Mouse (Mus musculus) lung, postnatal 14 days (tissue): ENCODE measurements at regions not wholly inside any gene's neighbourhood (a gene's known extent, or its start where the extent isn't known, plus 50 kb on each side); places are given as distances from the start of the nearest gene placed in this dataset.
A peak's percentile ranks its signal among the peaks of the same experiment; 100 is the strongest.
"Not testable (repeated sequence)": the region's sequence is repeated elsewhere in the genome, so short reads cannot be mapped to it uniquely, and the experiment has no call there.

Experiments used
- DNase-seq: peaks from one replicate; pipeline ENCODE4 v3.0.0; 2021

DNA sequence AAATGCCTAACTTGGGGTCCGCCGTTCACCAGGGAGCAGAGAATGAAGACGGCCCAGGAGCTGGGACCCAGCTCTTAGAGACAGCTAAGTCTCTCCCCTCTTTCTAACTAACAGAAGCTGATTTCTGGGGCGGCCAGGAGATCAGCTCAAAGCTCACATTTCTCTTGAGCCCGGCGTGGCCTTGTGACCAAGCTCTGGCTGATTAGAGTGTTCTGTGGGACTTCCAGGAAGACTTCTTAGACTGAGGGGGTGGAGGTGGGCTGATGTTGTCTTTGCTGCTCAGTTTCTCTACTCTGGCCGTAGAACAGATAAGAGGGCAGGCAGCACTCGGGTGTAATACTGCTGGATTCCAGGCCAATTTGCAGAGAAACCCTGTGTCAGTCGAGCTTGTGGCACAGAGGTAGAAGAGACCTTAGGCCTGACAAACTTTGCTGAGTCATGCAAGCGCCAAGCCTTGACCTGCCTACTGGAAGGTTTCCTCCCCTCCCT lies 96.5 kb upstream of the Map3k1 start:
- DNase-seq = peak; percentile 4

GRCm38 (mm10) chr13:111911071-111911470 lies 102.3 kb upstream of the Map3k1 start:
- no peak for DNase-seq

DNA sequence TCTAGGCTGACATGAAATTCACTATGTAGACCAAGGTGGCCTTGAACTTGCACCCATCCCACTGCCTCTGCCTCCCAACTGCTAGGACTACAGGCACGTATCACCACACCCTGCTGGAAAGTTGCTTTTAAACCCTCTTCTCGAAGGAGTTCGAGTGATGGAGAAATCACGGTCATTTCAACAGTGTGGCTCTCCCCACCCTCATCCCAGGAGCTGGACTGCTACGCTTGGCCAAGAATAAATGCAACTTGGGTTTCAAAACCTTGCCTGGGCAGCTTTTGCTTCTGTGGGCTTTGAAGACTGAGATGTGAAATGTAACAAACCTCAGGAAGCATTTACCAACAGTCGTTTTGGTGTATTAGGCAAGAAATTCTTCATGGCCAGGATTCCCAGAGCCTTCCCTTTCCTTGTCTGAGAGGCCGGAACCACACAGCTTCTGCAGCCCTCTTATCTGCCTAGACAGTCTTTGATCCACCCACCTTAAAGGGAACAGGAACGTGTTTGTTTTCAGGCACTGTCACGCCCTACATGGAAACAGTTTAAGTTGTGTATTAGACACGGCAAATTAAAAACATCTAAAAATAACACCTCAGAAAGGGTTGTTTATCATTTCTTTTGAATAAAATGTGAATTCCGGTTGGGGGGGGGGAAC lies 103.0 kb upstream of the Map3k1 start:
- no peak for DNase-seq

DNA sequence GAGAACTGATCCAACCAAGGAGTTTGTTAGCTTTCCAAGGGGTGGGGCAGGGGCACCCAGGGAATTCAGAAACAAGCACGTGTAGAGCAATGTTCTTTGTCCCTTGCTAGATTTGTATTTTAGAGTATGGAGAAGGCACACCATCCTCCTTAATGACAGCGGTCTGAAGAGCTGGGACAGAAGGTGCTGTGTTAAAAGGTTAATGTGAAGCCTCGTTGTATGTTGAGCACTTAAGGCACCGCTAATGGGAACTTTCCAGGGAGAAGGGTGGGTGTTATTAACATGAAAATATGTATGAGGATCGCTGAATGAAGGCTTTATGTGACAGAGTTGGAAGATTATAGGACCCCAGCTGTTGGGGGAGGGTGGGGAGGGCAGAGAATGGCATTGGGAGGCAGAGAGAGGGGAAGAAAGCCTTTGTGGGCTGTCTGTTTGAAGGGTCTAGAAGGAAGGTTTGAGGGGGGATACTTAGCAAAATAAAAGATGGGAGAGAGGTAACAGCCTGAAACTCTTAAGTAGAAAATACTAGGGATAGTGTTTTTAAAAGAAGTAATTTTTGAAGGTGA lies 105.6 kb upstream of the Map3k1 start:
- DNase-seq = no peak

- DNase-seq = not testable (repeated sequence)
These were observed 110.6 kb upstream of the Map3k1 start for GRCm38 (mm10) chr13:111919417-111919816.

- DNase-seq = no peak
These were observed 111.7 kb upstream of the Map3k1 start for GRCm38 (mm10) chr13:111920534-111920933.

- DNase-seq = no peak
These were observed 112.6 kb upstream of the Map3k1 start for GRCm38 (mm10) chr13:111921142-111922035.

DNA sequence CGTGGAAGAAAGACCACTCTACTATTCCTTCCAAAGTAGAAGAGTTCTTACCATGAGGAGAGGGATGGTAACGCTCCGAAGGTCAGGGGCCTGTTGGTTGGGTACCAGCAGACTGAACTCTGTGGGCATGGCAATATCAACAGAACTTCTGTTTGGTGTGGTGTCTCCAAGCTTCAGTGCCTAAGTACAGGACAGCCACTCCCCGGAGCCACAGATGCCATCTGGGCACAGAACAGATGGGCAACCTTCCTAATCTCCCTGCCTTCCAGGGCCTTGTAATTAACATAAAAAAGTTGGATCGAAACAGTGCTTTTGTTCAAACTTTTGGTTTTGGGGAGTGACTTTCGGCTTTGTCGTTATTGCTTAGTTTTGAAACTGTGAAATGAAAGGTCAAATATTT lies 116.6 kb upstream of the Map3k1 start:
- DNase-seq = no peak

DNA sequence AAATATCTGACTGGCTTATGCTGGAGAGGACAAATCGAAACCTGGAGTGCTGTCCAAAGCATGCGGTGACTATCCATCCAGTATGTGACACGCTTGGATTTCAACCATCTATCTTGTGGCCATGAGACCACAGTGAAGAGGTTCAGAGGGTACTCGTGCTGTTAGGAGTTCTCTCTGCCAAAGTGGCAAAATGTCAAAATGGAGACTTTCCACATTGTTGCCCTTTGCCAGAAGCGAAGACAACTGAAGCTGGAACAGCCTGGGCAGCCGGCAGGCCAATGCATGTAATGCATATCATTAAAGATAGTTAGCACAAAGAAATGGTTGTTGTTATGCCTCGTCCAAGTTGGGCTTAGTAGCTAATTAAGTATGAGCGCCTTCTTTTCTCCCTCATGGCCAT lies 118.0 kb upstream of the Map3k1 start:
- no peak for DNase-seq

- DNase-seq = no peak
These were observed 118.7 kb upstream of the Map3k1 start for GRCm38 (mm10) chr13:111927489-111927888.

DNA sequence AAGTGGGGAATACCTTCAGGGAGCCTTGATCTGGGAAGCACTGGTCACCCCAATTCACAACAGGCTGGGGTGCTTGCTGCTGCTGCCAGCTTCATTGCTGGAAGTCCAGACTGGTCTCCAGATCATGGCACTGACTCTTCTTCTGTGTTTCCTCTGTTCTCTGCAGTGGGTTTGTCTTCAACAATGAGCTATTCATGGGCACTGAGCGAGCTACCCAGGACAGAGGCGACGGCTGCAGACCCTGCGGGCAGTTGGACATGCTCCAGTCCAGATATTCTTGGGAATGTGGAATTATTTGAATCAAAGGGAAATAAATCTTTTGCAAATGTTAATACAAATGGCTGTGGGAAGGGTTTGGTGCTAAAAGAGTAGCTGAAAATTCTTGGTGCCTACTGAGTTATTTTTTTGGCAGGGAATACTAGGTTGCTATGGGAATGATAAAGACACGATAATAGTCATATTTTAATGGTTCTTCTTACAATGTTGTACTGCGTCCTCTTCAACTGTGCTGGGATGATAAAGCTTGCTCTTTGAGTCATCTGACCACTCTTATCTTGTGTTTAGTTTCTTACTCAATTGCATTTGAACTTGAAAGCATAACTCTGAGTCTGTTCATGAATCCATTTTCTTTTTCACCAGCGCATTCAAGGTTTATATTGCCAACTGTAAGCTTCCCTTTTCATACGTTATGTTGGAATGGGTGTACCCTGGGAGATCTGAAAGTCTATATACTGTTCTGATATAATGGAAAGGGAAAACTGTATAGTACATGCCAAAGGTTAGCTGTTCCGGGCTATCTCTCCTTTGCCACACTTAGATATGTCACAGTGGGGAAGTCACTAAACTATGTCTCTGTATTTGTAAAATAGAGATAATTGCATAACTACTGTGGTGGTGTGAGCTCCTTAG lies 120.1 kb upstream of the Map3k1 start:
- DNase-seq = no peak

DNA sequence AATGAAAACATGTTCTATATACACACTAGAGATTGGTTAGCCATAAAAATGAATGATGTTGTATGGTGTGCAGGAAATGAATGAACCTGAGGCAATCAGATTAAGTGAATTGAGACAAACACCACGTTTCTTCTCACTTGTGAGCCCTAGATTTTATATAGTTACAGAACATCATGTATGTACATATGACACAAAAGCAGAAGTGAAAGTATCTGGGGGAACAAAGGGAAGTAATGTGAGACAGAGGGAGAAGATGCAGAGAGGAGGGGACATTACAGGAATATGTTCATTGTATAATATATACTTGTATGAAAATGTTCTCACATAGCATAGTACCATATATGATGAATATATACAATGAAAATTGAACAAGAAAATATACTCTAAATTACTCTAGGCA lies 121.1 kb upstream of the Map3k1 start:
- no peak for DNase-seq

GRCm38 (mm10) chr13:111932464-111932863 lies 123.7 kb upstream of the Map3k1 start:
- no peak for DNase-seq

DNA sequence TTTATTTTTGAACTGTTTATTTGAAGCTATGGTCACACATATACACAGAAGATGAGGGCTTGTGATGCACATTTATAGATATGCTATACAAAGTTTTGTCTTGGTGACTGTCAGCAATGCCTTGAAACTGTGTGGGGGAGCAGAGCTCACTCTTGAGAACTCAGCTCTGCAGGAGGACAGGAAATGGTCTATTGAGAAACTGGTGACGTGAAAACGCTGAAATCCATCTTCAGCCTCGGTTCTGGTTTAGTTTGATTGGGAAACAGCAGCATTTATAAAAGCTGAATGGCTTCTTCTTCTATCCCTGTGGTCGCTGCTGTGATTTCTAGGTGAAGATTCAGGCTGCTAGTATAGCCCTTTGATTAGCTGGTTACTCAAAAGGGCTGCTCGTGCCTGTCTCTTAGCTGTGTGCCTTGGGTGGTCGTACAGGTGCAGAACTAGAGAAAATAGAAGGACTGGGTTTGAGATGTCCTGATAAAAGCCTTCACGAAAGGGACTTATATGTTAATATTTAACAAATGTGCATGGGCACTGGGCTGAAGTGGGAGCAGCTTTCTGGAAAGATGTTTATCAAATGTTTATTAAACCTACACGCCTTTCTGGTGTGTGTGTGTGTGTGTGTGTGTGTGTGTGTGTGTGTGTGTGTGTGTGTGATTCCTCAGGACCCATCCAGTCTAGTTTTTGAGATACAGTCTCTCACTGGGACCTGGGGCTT lies 124.9 kb upstream of the Map3k1 start:
- no peak for DNase-seq

DNA sequence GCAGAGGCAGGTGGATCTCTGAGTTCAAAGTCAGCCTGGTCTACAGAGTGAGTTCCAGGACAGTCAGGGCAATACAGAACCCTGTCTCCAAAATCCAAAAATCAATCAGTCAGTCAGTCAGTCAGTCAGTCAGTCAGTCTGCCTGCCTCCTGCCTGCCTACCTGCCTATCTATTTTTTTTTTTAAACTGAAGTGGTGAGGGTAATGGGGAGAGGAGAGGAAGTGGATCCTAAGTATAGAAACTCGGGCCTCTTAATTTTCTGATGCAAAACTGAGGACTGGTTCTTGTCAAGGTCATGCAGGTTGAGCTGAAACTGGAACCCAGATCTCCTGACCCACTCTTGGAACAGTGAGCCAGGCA lies 126.9 kb upstream of the Map3k1 start:
- no peak for DNase-seq

DNA sequence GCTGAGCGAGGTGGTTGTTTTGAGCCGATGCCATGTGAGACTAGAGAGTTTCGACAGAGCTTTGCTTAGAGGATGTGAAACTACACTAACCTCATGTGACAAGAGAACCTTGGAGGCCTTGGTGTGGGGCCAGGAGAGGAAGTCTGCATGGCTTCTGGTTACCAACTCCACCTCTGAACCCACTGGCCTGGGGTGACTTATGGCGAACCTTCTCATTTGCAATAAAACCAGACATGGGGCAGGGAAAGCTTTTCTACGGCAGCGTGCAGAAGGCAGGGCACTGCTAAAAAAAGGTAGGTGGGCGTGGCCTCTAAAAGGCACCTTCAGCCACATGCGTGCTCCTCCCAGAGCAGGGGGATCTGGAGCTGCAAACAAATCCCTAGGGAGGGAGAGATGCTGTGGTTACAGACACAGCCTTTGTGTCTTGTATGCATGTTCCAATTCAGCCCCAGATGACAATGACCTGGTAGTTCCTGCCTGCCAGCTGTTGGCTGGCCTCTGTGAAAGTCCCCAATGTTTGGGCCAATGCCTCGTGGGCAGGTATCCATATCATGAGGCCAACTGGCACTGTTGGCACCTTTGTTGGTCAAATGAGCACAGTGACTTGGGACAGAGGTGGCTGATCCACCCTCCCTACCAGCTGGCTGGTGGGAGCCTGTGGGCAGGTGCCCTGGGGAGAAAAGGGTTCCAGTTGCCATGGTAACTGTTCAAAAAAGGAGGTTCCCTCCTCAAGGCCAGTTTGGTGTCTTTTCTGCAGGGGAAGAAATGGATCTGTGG lies 127.5 kb upstream of the Map3k1 start:
- DNase-seq = peak; percentile 43

- DNase-seq = no peak
These were observed 128.2 kb upstream of the Map3k1 start for GRCm38 (mm10) chr13:111936983-111937382.

DNA sequence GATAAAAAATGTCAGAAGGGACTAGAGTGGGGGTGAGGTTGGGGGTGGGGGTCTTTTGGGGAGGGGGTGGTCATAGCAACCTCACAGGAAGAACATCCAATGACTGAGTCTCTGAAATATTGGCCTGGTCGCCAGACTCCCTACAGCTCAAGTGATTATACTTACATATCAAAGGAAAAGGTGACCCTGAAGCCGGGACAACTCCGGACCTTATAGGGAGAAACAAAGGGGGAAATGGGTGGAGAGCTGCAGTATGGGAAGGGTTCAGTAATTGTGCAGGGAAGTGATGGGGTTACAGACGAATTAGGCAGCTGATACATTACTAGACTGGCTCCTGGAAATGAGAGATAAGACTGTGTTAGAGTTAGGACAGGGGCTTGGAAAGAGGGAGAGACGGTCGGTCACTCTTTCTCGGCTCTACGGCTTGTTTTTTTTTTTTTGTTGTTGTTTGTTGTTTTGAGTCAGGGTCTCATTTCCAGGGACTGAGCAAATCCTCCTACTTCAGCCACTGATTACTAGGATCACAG lies 130.2 kb upstream of the Map3k1 start:
- DNase-seq = no peak

DNA sequence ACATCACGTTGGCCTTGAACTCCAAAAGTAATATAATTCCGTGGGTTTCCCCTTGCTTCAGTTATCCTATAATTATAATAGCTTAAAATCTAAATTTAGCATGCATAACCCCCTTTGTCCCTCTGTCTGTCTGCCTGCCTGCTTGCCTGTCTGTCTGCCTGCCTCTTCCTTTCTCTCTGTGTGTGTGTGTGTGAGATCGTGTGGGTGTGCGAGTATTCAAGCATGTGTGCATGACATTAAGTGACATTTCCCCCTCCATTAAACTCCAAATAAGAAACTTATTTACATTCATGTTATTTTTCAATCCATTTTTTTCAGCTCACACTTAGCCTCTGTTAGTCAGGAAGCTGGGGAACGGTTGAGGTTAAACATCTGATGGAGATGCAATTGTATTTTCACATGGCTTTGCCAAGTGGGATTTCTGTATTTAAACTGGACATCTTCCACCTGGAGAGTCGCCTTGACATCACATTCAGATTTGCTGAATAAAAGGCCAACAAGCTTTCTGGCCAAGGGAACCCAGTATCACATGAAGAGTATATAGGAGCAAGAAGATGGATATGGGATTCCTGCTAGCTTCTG lies 130.8 kb upstream of the Map3k1 start:
- DNase-seq = no peak

- no peak for DNase-seq
These were observed 131.5 kb upstream of the Map3k1 start for GRCm38 (mm10) chr13:111940275-111940674.
